Comparison of ENCODE assay signal across 26 mouse cellular contexts in the genomic region with DNA sequence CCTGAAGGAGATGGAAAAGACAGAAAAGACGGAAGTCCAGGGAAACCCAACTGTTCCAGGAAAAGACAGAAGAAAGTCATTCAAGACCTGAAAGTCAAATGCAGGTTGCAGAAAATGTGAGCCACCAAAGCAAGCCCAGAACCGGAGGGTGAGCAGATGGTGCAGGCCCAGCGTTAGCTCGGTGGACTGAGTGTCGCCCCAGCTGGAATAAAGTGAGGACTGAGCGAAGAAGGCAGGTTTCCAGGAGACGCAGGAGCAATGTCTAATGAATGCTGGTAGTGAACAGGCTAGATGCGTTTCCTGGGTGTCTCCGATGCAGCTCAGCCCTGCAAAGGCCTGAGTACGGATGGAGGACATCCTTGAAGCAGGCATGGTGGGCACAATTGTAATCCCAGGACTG. TPM values are rescaled to one million over a fixed set of nuclear protein-coding genes. Genes with fewer than 3 reads are reported as not detected.
A peak's percentile ranks its signal among the peaks of the same experiment; 100 is the strongest.
DNase-seq lines count a peak whose midpoint lies in the region; ATAC-seq and TF ChIP-seq lines count a peak whose summit lies in the region.
"Had no signal": no experiment of that assay in that cellular context is flagged by ENCODE, and none has a peak within 500 bp of the region (broad histone marks: within the 10 kb centered on the region; RNA-seq: fewer than 3 reads in every experiment).

No protein-coding gene starts in this region.

- TF ChIP-seq POLR2A in limb, embryonic 14.5 days (IDR thresholded peaks at IDR 0.05; ENCODE audit: borderline replicate concordance, extremely low read depth, insufficient read depth, insufficient read length) = no peak

- H3K9me3 ChIP-seq in embryonic facial prominence, embryonic 14.5 days (ENCODE audit: control insufficient read depth, low read length) = no peaks in the 10 kb centered on the region
- H3K9me3 ChIP-seq in limb, embryonic 14.5 days (ENCODE audit: control insufficient read depth, low read length) = no peaks in the 10 kb centered on the region
- H3K9me3 ChIP-seq in hindbrain, embryonic 11.5 days (ENCODE audit: control insufficient read depth, low read length) = no peaks in the 10 kb centered on the region
- H3K9me3 ChIP-seq: forebrain, embryonic 10.5 days; forebrain, embryonic 13.5 days; G1E; heart, embryonic 10.5 days; heart, embryonic 13.5 days; hindbrain, embryonic 13.5 days; intestine, embryonic 15.5 days had no signal

- WGBS in embryonic facial prominence, embryonic 14.5 days = 86% methylated on average over 10 of the region's 10 CpGs
- WGBS in limb, embryonic 14.5 days = 81% methylated on average over 10 of the region's 10 CpGs
- 83% methylated on average over 10 of the region's 10 CpGs for WGBS in hindbrain, embryonic 11.5 days

- H3K9ac ChIP-seq in embryonic facial prominence, embryonic 14.5 days (ENCODE audit: low read depth, low read length) = no peak overlapping the region
- H3K9ac ChIP-seq in limb, embryonic 14.5 days (ENCODE audit: low read depth, low read length, severe bottlenecking) = no peak overlapping the region; the same call in 1 of the 2 replicates
- no peak overlapping the region for H3K9ac ChIP-seq in hindbrain, embryonic 11.5 days (ENCODE audit: low read depth, low read length)
- H3K9ac ChIP-seq: forebrain, embryonic 13.5 days; heart, embryonic 13.5 days; hindbrain, embryonic 13.5 days; intestine, embryonic 15.5 days had no signal

- peaks cover 21% of the 10 kb centered on the region; the same call in 1 of the 2 replicates for H3K4me1 ChIP-seq in embryonic facial prominence, embryonic 14.5 days (ENCODE audit: control insufficient read depth, insufficient read depth, low read length)
- H3K4me1 ChIP-seq in limb, embryonic 14.5 days (ENCODE audit: control insufficient read depth, insufficient read depth, low read length) = peaks cover 25% of the 10 kb centered on the region
- H3K4me1 ChIP-seq in hindbrain, embryonic 11.5 days (replicated peaks; ENCODE audit: control insufficient read depth, insufficient read depth, low read length) = no peaks in the 10 kb centered on the region
- H3K4me1 ChIP-seq: forebrain, embryonic 10.5 days; forebrain, embryonic 13.5 days; intestine, embryonic 15.5 days had no signal

- DNase-seq in cerebellum, postnatal 14 days = peak; percentile 27 to 29
- DNase-seq in cerebellum, adult 8-10 months = no peak
- DNase-seq in embryonic facial prominence, embryonic 14.5 days (ENCODE audit: low spot score) = no peak
- no peak for DNase-seq in limb, embryonic 14.5 days (ENCODE audit: low spot score)
- DNase-seq in hindbrain, embryonic 11.5 days (ENCODE audit: low spot score) = no peak
- DNase-seq in embryo, embryonic 9.5 days (ENCODE audit: extremely low spot score) = no peak
- DNase-seq: adrenal gland, postnatal 10 days; adrenal gland, postnatal 36 days; B cell, adult 2 months; cerebellum, adult 18-20 months; cerebellum, adult 9-11 months; gastrocnemius, postnatal 10 days; gastrocnemius, postnatal 36 days; heart, adult 2 months; kidney, adult 11 months had no signal

- peak overlapping the region; percentile 35 for H3K27ac ChIP-seq in embryonic facial prominence, embryonic 14.5 days (replicated peaks; ENCODE audit: low read depth, low read length)
- peak overlapping the region; percentile 52; the same call in 1 of the 2 replicates for H3K27ac ChIP-seq in limb, embryonic 14.5 days (replicated peaks; ENCODE audit: low read depth, low read length)
- H3K27ac ChIP-seq in hindbrain, embryonic 11.5 days (ENCODE audit: low read depth, low read length) = no peak overlapping the region
- H3K27ac ChIP-seq: forebrain, embryonic 10.5 days; forebrain, embryonic 13.5 days; heart, adult 2 months; heart, embryonic 10.5 days; heart, embryonic 13.5 days; hindbrain, embryonic 13.5 days; intestine, embryonic 15.5 days had no signal

- H3K27me3 ChIP-seq in embryonic facial prominence, embryonic 14.5 days (replicated peaks; ENCODE audit: control insufficient read depth, insufficient read depth, low read length) = no peaks in the 10 kb centered on the region
- no peaks in the 10 kb centered on the region for H3K27me3 ChIP-seq in limb, embryonic 14.5 days (ENCODE audit: control insufficient read depth, insufficient read depth, low read length)
- H3K27me3 ChIP-seq in hindbrain, embryonic 11.5 days (ENCODE audit: control insufficient read depth, insufficient read depth, low read length) = no peaks in the 10 kb centered on the region
- H3K27me3 ChIP-seq: CH12.LX; forebrain, embryonic 13.5 days; heart, embryonic 13.5 days; hindbrain, embryonic 13.5 days; intestine, embryonic 15.5 days; Patski had no signal

- H3K36me3 ChIP-seq in embryonic facial prominence, embryonic 14.5 days (ENCODE audit: control insufficient read depth, insufficient read depth, low read length) = no peaks in the 10 kb centered on the region
- H3K36me3 ChIP-seq in limb, embryonic 14.5 days (ENCODE audit: control insufficient read depth, insufficient read depth, low read length) = no peaks in the 10 kb centered on the region
- no peaks in the 10 kb centered on the region for H3K36me3 ChIP-seq in hindbrain, embryonic 11.5 days (ENCODE audit: control insufficient read depth, insufficient read depth, low read length)
- H3K36me3 ChIP-seq: forebrain, embryonic 10.5 days; G1E; heart, embryonic 10.5 days; heart, embryonic 13.5 days; hindbrain, embryonic 13.5 days; intestine, embryonic 15.5 days had no signal

- no peak overlapping the region for H3K4me2 ChIP-seq in embryonic facial prominence, embryonic 14.5 days (ENCODE audit: low read depth, low read length)
- H3K4me2 ChIP-seq in limb, embryonic 14.5 days (replicated peaks; ENCODE audit: low read depth, low read length, severe bottlenecking) = no peak overlapping the region
- H3K4me2 ChIP-seq in hindbrain, embryonic 11.5 days (replicated peaks; ENCODE audit: low read depth, low read length) = no peak overlapping the region
- H3K4me2 ChIP-seq: forebrain, embryonic 13.5 days; heart, embryonic 13.5 days; hindbrain, embryonic 13.5 days; intestine, embryonic 15.5 days had no signal

- no peak overlapping the region for H3K4me3 ChIP-seq in embryonic facial prominence, embryonic 14.5 days (ENCODE audit: low read depth, low read length)
- H3K4me3 ChIP-seq in limb, embryonic 14.5 days (replicated peaks; ENCODE audit: low read length) = no peak overlapping the region
- H3K4me3 ChIP-seq in hindbrain, embryonic 11.5 days (ENCODE audit: low read depth, low read length) = no peak overlapping the region
- H3K4me3 ChIP-seq: forebrain, embryonic 10.5 days; forebrain, embryonic 13.5 days; heart, adult 2 months; heart, embryonic 10.5 days; heart, embryonic 13.5 days; hindbrain, embryonic 13.5 days; intestine, embryonic 15.5 days had no signal

- ATAC-seq in embryonic facial prominence, embryonic 14.5 days (ENCODE audit: low read depth) = no peak
- no peak for ATAC-seq in limb, embryonic 14.5 days (ENCODE audit: low FRiP score, low read depth)
- no peak for ATAC-seq in hindbrain, embryonic 11.5 days (ENCODE audit: low FRiP score)
- ATAC-seq: forebrain, embryonic 13.5 days; forebrain, embryonic 16.5 days; hindbrain, embryonic 16.5 days; intestine, embryonic 15.5 days had no signal

RNA-seq across cellular contexts. Expression of a gene that starts 29.5 kb away (rescaled TPM):
- polyA plus RNA-seq in embryonic facial prominence, embryonic 14.5 days (2014; fragmentation: Nextera tagmentation; extraction: Ambion mirVana) = 138 and 161 TPM in 2 replicates
- 91.6 and 142 TPM in 2 replicates for polyA plus RNA-seq in limb, embryonic 14.5 days (2012; rRNA removed)
- 160 and 166 TPM in 2 replicates for polyA plus RNA-seq in limb, embryonic 14.5 days (2014; fragmentation: Nextera tagmentation; extraction: Ambion mirVana)
- polyA plus RNA-seq in hindbrain, embryonic 11.5 days (2014; fragmentation: Nextera tagmentation; extraction: Ambion mirVana) = 142 and 165 TPM in 2 replicates

Comparison
In these comparisons a context has a peak if more than half of its experiments do, and no peak if none do; other contexts are left out.
1. DNase-seq: peak in cerebellum, postnatal 14 days (2 of 2); none in cerebellum, adult 8-10 months (single experiment), embryonic facial prominence, embryonic 14.5 days (single experiment), limb, embryonic 14.5 days (single experiment), hindbrain, embryonic 11.5 days (single experiment) and embryo, embryonic 9.5 days (single experiment).